Mouse (Mus musculus) kidney, adult 18-20 months (tissue): ENCODE measurements around the gene Atp13a1.
A peak's percentile ranks its signal among the peaks of the same experiment; 100 is the strongest.

Experiments
- DNase-seq: peaks from one replicate; pipeline ENCODE4 v3.0.0; 2021

Atp13a1 gene

DNA sequence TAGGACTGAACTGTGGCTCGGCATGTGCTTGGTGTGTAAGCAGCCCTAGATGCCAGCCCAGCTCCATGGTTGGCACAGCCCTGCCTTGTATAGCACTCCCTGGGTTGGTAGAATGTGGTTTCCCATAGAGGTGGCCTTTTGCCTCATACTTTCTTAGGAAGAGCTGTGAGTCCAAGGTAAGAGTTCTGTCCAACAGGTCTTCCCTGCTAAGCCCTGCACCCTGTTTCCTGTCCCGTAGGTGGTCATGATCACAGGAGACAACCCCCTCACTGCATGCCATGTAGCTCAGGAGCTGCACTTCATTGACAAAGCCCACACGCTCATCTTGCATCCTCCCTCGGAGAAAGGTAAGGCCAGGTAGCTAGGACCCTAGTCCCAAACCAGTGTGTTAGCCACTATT is 10.8 kb downstream of the Atp13a1 start:
- DNase-seq = no peak

GRCm38 (mm10) chr8:69802216-69802615 is 11.3 kb downstream of the Atp13a1 start:
- no peak for DNase-seq

DNA sequence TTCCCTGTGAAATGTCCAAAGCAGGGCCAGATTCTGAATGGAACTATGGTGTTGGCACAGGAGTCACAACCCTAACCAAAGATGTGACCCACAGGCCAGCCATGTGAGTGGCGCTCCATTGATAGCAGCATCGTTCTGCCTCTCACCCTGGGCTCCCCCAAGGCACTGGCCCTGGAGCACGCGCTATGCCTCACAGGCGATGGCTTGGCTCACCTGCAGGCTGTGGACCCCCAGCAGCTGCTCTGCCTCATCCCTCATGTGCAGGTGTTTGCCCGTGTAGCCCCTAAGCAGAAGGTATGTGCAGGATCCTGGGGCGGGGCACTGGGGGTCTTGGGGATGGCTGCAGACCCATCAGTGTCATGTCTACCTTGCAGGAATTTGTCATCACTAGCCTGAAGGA is 12.4 kb downstream of the Atp13a1 start:
- DNase-seq = no peak

DNA sequence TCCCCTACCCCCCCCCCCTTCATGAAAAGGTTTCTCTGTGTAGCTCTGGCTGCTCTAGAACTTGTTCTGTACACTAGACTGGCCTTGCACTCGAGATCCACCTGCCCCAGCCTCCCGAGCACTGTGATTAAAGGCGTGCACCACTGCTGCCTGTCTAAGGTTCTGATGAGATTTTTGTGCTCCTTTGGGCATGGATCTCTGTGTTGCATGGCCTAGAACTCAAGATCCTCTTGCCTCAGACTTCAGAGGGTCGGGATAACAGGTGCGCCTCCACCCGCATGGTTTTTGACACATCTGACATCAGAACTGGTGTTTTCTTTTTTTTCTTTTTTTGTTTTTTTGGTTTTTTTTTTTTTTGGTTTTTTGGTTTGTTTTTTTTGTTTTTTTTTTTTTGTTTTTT is 13.6 kb downstream of the Atp13a1 start:
- DNase-seq = no peak

DNA sequence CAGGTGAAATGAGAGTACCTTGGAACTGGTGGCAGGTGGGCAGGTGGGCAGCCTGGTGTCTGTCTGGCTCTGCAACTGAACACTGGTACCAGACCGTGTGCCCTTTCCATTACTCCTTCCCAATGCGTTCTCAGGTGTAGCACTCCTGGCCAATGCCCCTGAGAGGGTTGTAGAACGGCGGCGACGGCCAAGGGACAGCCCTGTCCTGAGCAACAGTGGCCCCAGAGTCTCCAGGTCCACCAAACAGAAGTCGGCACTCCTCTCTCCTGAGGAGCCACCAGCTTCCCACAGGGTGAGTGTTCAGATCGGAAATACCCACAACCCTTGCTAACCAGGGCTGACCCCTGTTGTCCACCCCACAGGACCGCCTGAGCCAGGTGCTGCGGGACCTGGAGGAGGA is 14.1 kb downstream of the Atp13a1 start:
- no peak for DNase-seq

- no peak for DNase-seq
Measured at GRCm38 (mm10) chr8:69805491-69805890, 14.5 kb downstream of the Atp13a1 start.

GRCm38 (mm10) chr8:69807236-69807635 is 16.3 kb downstream of the Atp13a1 start:
- DNase-seq = no peak

- peak; percentile 87 for DNase-seq
Measured at GRCm38 (mm10) chr8:69808094-69808863, 17.3 kb downstream of the Atp13a1 start, which contains the start of gene Gmip. Gmip (plus strand) TSS chr8:69808679.

DNA sequence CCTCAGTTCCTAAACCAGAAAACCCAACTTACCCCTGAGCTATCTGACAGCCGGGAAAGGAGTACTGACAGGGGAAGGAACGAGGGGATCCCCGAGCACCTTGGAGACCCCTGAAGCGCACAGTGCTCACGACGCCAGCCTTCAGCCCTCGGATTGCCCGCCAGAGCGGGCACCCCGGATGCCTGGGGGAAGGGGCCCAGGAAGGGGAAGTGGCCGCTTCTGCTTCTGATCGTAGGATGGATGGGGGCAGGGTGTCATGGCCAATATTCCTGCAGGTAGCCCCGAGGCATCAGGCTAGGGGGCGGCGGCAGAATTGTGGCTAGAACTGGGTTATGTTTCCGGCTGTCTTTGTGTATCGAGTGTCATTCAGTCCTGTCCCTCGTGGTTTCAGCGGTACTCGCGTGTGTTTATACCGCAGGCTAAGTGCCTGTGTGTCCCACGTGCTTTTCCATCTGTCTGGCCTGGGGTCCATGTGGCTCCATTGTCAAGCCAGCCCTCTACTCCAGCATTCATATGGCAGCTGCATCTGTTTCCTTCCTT is 18.0 kb downstream of the Atp13a1 start:
- DNase-seq = no peak

GRCm38 (mm10) chr8:69809820-69810219 is 18.9 kb downstream of the Atp13a1 start:
- DNase-seq = no peak

DNA sequence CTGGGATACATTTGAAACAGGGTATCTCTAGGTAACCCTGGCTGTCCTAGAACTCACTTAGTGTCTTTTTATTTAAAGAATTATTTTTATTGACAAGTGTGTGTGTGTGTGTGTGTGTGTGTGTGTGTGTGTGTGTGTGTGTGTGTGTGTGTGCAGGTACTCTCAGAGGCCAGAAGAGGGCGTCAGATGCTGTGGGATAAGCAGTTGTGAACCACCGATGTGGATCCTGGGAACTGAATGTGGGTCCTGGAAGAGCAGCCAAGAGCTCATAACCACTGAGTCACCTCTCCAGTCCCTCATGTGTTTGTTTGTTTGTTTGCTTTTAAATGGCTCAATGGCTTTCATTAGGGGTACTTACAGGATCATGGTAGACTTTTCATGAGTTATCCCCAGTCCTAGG is 23.9 kb downstream of the Atp13a1 start:
- DNase-seq = no peak

GRCm38 (mm10) chr8:69815396-69815795 is 24.4 kb downstream of the Atp13a1 start:
- peak; percentile 47 for DNase-seq

DNA sequence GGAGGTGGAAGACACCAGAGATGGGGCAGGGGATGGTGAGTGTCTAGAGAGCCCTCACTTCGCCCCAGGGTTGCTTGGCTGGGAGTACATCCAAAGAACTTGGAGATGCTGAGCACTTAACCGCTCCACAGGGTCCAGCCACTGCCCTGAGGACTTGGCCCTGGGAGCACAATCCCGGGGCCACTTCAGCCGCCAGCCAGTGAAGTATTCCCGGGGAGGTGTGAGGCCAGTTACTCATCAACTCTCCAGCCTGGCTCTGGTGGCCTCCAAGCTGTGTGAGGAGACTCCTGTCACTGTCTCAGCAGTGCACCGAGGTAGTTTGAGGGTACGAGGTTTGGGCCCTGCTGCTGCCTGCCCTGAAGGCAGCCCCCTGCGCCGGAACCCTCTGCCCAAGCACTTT is 29.5 kb downstream of the Atp13a1 start:
- DNase-seq = peak; percentile 72

DNA sequence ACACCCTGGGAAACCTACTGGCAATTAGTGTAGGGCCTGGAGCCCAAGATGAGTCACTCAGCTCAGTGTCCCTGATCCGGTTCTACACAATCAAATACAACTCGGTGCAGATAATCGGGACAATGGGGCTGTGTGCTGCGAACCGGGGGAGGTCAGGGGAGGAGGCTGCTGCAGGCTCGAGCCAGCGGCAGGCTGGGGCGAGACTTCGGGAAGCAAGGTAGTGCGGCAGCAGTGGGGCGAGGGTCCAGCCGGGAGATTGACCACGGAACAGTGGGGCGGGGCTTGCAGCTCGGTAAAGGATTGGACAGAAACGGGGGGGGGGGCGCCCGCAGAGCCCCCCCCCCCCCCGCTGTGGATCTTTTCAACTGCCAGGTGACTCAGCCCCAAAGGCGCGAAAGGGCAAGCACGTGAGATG is 31.0 kb downstream of the Atp13a1 start:
- DNase-seq = peak; percentile 39

- DNase-seq = peak; percentile 79
Measured at GRCm38 (mm10) chr8:69822386-69823191, 31.6 kb downstream of the Atp13a1 start, which contains the start of gene Lpar2. Lpar2 (plus strand) TSS chr8:69822429.

GRCm38 (mm10) chr8:69826371-69826770 is 35.4 kb downstream of the Atp13a1 start:
- DNase-seq = peak; percentile 45

GRCm38 (mm10) chr8:69832298-69832853 is 41.4 kb downstream of the Atp13a1 start, which contains the start of gene Pbx4:
Pbx4 (plus strand) TSS chr8:69832491.
- peak; percentile 77 for DNase-seq

- DNase-seq = peak; percentile 48
Measured at GRCm38 (mm10) chr8:69837057-69837682, 46.2 kb downstream of the Atp13a1 start.

- DNase-seq = no peak
Measured at GRCm38 (mm10) chr8:69847167-69848065, 56.5 kb downstream of the Atp13a1 start.

DNA sequence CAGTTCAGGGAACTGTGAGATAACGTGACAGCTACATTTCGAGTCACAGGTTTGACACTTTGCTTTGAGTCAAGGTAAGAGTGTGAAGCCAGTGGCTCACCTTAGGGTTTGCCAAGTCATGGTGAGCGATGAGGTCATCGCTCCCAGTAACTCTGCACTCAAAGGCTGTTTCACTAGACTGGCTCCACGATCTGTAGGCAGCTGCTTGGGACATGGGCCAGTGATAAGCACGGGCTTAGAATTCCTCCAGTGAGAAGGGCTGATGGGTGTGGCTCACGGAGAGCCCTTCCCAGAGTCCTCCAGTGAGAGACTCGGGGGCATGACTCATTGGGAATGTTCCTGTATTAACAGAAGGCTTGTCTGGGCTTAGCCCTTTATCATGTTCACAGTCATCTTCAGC is 58.0 kb downstream of the Atp13a1 start:
- DNase-seq = no peak

- no peak for DNase-seq
Measured at GRCm38 (mm10) chr8:69849899-69850298, 58.9 kb downstream of the Atp13a1 start.
